Mouse (Mus musculus) NIH3T3 (cell line): ENCODE data around the gene Bptf.
A peak's percentile ranks its signal among the peaks of the same experiment; 100 is the strongest.

Experiments
- DNase-seq: peaks from one replicate; pipeline ENCODE4 v3.0.0-alpha.2; 2012; ENCODE audit warnings: low read depth

Gene Bptf

DNA sequence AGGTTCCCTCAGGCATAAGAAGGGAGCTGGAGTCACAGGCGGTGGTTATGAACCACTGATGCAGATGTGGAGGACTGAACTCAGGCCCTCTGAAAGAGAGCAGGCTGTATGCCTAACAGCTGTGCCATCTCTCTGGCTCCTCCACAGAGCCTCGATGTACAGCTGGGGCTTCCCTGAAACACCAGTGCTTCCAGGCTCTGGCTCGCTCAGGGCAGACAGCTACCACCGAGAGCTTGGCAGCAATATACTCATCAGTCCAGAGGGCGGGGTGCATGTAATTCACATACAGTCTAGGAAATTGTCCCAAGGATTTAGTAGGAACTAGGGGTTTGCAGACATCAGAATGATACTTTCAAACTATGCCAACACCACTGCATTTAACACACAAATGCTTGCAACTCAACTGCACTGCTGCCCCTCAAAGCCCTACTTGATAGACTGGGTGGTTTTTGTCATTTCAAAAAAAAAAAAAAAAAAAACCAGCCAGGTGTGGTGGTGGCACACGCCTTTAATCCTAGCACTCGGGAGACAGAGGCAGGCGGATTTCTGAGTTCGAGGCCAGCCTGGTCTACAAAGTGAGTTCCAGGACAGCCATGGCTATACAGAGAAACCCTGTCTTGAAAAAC is 145.8 kb downstream of the Bptf start:
- peak; percentile 54 for DNase-seq
